Mouse (Mus musculus): ENCODE results near the gene Tgfbr2. TPM values are rescaled to one million over a fixed set of nuclear protein-coding genes. Genes with fewer than 3 reads are reported as not detected.

The Tgfbr2 gene
- polyA plus RNA-seq, 1 experiment from 2014 or later, result 6.5 TPM

GRCm38 (mm10) chr9:116198488-116198887, 23.3 kb upstream of the Tgfbr2 start:
- no peaks in the 10 kb centered on the region for H3K27me3 ChIP-seq (replicated peaks; ENCODE audit: control insufficient read depth, insufficient read depth, low read length)
- no peaks in the 10 kb centered on the region for H3K4me1 ChIP-seq (replicated peaks; ENCODE audit: control insufficient read depth, insufficient read depth, low read length)
- H3K27ac ChIP-seq (ENCODE audit: low read length), result no peak overlapping the region
- no peaks in the 10 kb centered on the region for H3K36me3 ChIP-seq (ENCODE audit: control insufficient read depth, insufficient read depth)
- H3K4me3 ChIP-seq (replicated peaks; ENCODE audit: low read length), result no peak overlapping the region
- H3K9me3 ChIP-seq (ENCODE audit: control insufficient read depth, low read length), result no peaks in the 10 kb centered on the region
- no peak overlapping the region for H3K9ac ChIP-seq (replicated peaks; ENCODE audit: low read depth, low read length)
- H3K4me2 ChIP-seq (ENCODE audit: low read length), result no peak overlapping the region
- ATAC-seq, result no peak
- WGBS, result 16% methylated on average over 9 of the region's 9 CpGs

- WGBS, result 88% methylated on average over 11 of the region's 11 CpGs
- no peak overlapping the region for H3K4me2 ChIP-seq (ENCODE audit: low read length)
- H3K9ac ChIP-seq (replicated peaks; ENCODE audit: low read depth, low read length), result no peak overlapping the region
- H3K27me3 ChIP-seq (replicated peaks; ENCODE audit: control insufficient read depth, insufficient read depth, low read length), result no peaks in the 10 kb centered on the region
- no peaks in the 10 kb centered on the region for H3K36me3 ChIP-seq (ENCODE audit: control insufficient read depth, insufficient read depth)
- H3K4me1 ChIP-seq (replicated peaks; ENCODE audit: control insufficient read depth, insufficient read depth, low read length), result no peaks in the 10 kb centered on the region
- H3K9me3 ChIP-seq (ENCODE audit: control insufficient read depth, low read length), result no peaks in the 10 kb centered on the region
- ATAC-seq, result no peak
- no peak overlapping the region for H3K27ac ChIP-seq (ENCODE audit: low read length)
- no peak overlapping the region for H3K4me3 ChIP-seq (replicated peaks; ENCODE audit: low read length)
These were observed 22.5 kb upstream of the Tgfbr2 start for GRCm38 (mm10) chr9:116197491-116198170.

GRCm38 (mm10) chr9:116193889-116194450, 18.8 kb upstream of the Tgfbr2 start:
- WGBS, result 78% methylated on average over 4 of the region's 4 CpGs
- no peaks in the 10 kb centered on the region for H3K36me3 ChIP-seq (ENCODE audit: control insufficient read depth, insufficient read depth)

GRCm38 (mm10) chr9:116193535-116193881, 18.3 kb upstream of the Tgfbr2 start:
- no peaks in the 10 kb centered on the region for H3K36me3 ChIP-seq (ENCODE audit: control insufficient read depth, insufficient read depth)
- no peak overlapping the region for H3K4me3 ChIP-seq (replicated peaks; ENCODE audit: low read length)
- no peaks in the 10 kb centered on the region for H3K27me3 ChIP-seq (replicated peaks; ENCODE audit: control insufficient read depth, insufficient read depth, low read length)
- H3K9me3 ChIP-seq (ENCODE audit: control insufficient read depth, low read length), result no peaks in the 10 kb centered on the region
- 71% methylated on average over 1 of the region's 1 CpGs for WGBS
- ATAC-seq, result no peak
- H3K4me1 ChIP-seq (replicated peaks; ENCODE audit: control insufficient read depth, insufficient read depth, low read length), result no peaks in the 10 kb centered on the region
- H3K27ac ChIP-seq (ENCODE audit: low read length), result no peak overlapping the region
- no peak overlapping the region for H3K4me2 ChIP-seq (ENCODE audit: low read length)
- no peak overlapping the region for H3K9ac ChIP-seq (replicated peaks; ENCODE audit: low read depth, low read length)

More at GRCm38 (mm10) chr9:116193889-116194450, 18.8 kb upstream of the Tgfbr2 start:
- H3K4me3 ChIP-seq (replicated peaks; ENCODE audit: low read length), result no peak overlapping the region
- H3K9me3 ChIP-seq (ENCODE audit: control insufficient read depth, low read length), result no peaks in the 10 kb centered on the region
- no peak overlapping the region for H3K9ac ChIP-seq (replicated peaks; ENCODE audit: low read depth, low read length)
- H3K27ac ChIP-seq (ENCODE audit: low read length), result no peak overlapping the region
- ATAC-seq, result no peak
- no peak overlapping the region for H3K4me2 ChIP-seq (ENCODE audit: low read length)
- H3K4me1 ChIP-seq (replicated peaks; ENCODE audit: control insufficient read depth, insufficient read depth, low read length), result no peaks in the 10 kb centered on the region
- H3K27me3 ChIP-seq (replicated peaks; ENCODE audit: control insufficient read depth, insufficient read depth, low read length), result no peaks in the 10 kb centered on the region

- Histone ChIP-seq H3K27me3 (replicated peaks; ENCODE audit: control insufficient read depth, insufficient read depth, low read length) (no peaks in the 10 kb centered on the region), H3K4me1 (replicated peaks; ENCODE audit: control insufficient read depth, insufficient read depth, low read length) (no peaks in the 10 kb centered on the region), H3K27ac (ENCODE audit: low read length) (no peak overlapping the region), H3K4me3 (replicated peaks; ENCODE audit: low read length) (no peak overlapping the region), H3K9me3 (ENCODE audit: control insufficient read depth, low read length) (no peaks in the 10 kb centered on the region), H3K9ac (replicated peaks; ENCODE audit: low read depth, low read length) (no peak overlapping the region), H3K4me2 (ENCODE audit: low read length) (no peak overlapping the region), H3K36me3 (ENCODE audit: control insufficient read depth, insufficient read depth) (no peaks in the 10 kb centered on the region)
- WGBS, result 97% methylated on average over 12 of the region's 12 CpGs
- no peak for ATAC-seq
These were observed 17.8 kb upstream of the Tgfbr2 start for GRCm38 (mm10) chr9:116192826-116193534.

GRCm38 (mm10) chr9:116192253-116192652, 17.1 kb upstream of the Tgfbr2 start:
- H3K36me3 ChIP-seq (ENCODE audit: control insufficient read depth, insufficient read depth), result no peaks in the 10 kb centered on the region
- no peak overlapping the region for H3K27ac ChIP-seq (ENCODE audit: low read length)
- no peaks in the 10 kb centered on the region for H3K9me3 ChIP-seq (ENCODE audit: control insufficient read depth, low read length)
- no peaks in the 10 kb centered on the region for H3K27me3 ChIP-seq (replicated peaks; ENCODE audit: control insufficient read depth, insufficient read depth, low read length)
- H3K4me1 ChIP-seq (replicated peaks; ENCODE audit: control insufficient read depth, insufficient read depth, low read length), result no peaks in the 10 kb centered on the region
- no peak for ATAC-seq
- WGBS, result 89% methylated on average over 7 of the region's 7 CpGs
- H3K9ac ChIP-seq (replicated peaks; ENCODE audit: low read depth, low read length), result no peak overlapping the region
- H3K4me2 ChIP-seq (ENCODE audit: low read length), result no peak overlapping the region
- no peak overlapping the region for H3K4me3 ChIP-seq (replicated peaks; ENCODE audit: low read length)

- H3K4me3 ChIP-seq (replicated peaks; ENCODE audit: low read length), result no peak overlapping the region
- H3K9ac ChIP-seq (replicated peaks; ENCODE audit: low read depth, low read length), result no peak overlapping the region
- H3K27ac ChIP-seq (ENCODE audit: low read length), result no peak overlapping the region
- WGBS, result 90% methylated on average over 4 of the region's 4 CpGs
- H3K9me3 ChIP-seq (ENCODE audit: control insufficient read depth, low read length), result no peaks in the 10 kb centered on the region
- H3K36me3 ChIP-seq (ENCODE audit: control insufficient read depth, insufficient read depth), result no peaks in the 10 kb centered on the region
- H3K27me3 ChIP-seq (replicated peaks; ENCODE audit: control insufficient read depth, insufficient read depth, low read length), result no peaks in the 10 kb centered on the region
- H3K4me2 ChIP-seq (ENCODE audit: low read length), result no peak overlapping the region
- ATAC-seq, result no peak
- H3K4me1 ChIP-seq (replicated peaks; ENCODE audit: control insufficient read depth, insufficient read depth, low read length), result no peaks in the 10 kb centered on the region
These were observed 14.7 kb upstream of the Tgfbr2 start for GRCm38 (mm10) chr9:116189831-116190230.

- H3K27me3 ChIP-seq (replicated peaks; ENCODE audit: control insufficient read depth, insufficient read depth, low read length), result no peaks in the 10 kb centered on the region
- H3K4me2 ChIP-seq (ENCODE audit: low read length), result no peak overlapping the region
- 74% methylated on average over 15 of the region's 15 CpGs for WGBS
- H3K27ac ChIP-seq (ENCODE audit: low read length), result no peak overlapping the region
- no peak overlapping the region for H3K9ac ChIP-seq (replicated peaks; ENCODE audit: low read depth, low read length)
- H3K9me3 ChIP-seq (ENCODE audit: control insufficient read depth, low read length), result no peaks in the 10 kb centered on the region
- no peak for ATAC-seq
- H3K36me3 ChIP-seq (ENCODE audit: control insufficient read depth, insufficient read depth), result no peaks in the 10 kb centered on the region
- H3K4me1 ChIP-seq (replicated peaks; ENCODE audit: control insufficient read depth, insufficient read depth, low read length), result no peaks in the 10 kb centered on the region
- H3K4me3 ChIP-seq (replicated peaks; ENCODE audit: low read length), result no peak overlapping the region
These were observed 13.9 kb upstream of the Tgfbr2 start for GRCm38 (mm10) chr9:116188952-116189666.

GRCm38 (mm10) chr9:116187181-116187731, 12.1 kb upstream of the Tgfbr2 start:
- Histone ChIP-seq H3K4me1 (replicated peaks; ENCODE audit: control insufficient read depth, insufficient read depth, low read length) (no peaks in the 10 kb centered on the region), H3K27me3 (replicated peaks; ENCODE audit: control insufficient read depth, insufficient read depth, low read length) (no peaks in the 10 kb centered on the region), H3K9me3 (ENCODE audit: control insufficient read depth, low read length) (no peaks in the 10 kb centered on the region), H3K4me3 (replicated peaks; ENCODE audit: low read length) (no peak overlapping the region), H3K27ac (ENCODE audit: low read length) (no peak overlapping the region), H3K9ac (replicated peaks; ENCODE audit: low read depth, low read length) (no peak overlapping the region), H3K4me2 (ENCODE audit: low read length) (no peak overlapping the region), H3K36me3 (ENCODE audit: control insufficient read depth, insufficient read depth) (no peaks in the 10 kb centered on the region)
- WGBS, result 84% methylated on average over 10 of the region's 10 CpGs
- ATAC-seq, result no peak

All from forebrain, embryonic 16.5 days (tissue).